Mouse (Mus musculus) MEL-GATA-1-ER (cell line): ENCODE results near the gene Zfp692.
"Not testable (repeated sequence)": the region's sequence is repeated elsewhere in the genome, so short reads cannot be mapped to it uniquely, and the experiment has no call there.

Experiments used
- DNase-seq: peaks from one replicate; pipeline ENCODE4 v3.0.0-alpha.2; 2012; ENCODE audit warnings: low read depth; ENCODE audit errors: extremely low read depth

Gene Zfp692

DNA sequence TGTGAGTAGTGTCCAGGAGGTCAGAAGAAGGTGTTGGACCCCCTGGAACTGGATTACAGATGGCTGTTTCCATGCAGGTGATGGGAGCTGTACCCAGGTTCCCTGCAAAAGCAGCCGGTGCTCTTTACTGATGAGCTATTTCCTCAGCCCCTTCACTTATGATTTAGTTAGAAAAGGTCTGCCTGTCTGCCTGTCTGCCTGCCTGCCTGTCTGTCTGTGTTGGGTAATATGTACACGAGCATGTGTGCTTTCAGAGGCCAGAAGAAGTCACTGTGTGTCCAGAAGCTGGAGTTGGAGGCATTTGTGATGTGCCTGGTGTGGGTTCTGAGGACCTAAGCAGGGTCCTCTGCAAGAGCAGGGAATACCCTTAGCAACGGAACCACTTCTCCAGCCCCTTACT lies 46.8 kb downstream of the Zfp692 start:
- no peak for DNase-seq

DNA sequence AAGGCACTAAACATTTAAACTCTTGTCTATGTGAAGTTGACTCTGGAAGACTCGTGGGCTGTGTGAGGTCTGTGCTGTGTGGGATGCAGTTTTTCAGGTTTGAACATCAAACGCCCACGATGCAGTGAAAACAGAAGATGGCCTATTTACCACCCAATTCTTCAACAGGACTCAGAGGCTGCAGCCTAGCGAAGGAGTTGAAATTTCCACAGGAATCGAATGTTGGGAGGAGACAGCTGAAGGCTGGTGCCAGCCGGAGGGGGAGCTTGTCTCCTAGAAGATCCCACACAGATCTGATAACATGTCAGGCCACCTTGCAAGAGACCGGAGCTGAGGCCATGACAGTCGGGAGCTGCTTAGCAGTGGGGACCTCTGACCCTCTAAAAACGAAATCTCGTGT lies 47.6 kb downstream of the Zfp692 start:
- no peak for DNase-seq

DNA sequence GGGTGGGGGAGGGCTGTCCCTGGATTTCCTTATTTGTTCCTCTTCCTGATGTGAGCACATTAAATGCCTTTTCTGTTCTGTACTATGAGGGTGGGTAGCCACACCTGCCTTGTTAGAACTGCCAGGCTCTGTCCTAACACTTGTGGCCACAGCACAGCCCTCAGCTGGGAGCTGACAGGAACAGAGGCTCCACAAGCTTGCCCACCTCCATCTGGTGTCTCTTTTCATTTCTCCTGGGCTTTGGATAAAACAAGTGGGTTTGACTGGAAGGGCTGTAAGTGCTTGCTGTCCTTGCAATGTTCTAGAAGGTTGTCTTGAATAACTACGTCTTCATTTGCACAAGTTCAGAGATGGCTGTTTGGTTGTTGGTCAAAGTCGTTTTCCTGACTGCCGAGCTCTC lies 48.1 kb downstream of the Zfp692 start:
- no peak for DNase-seq

DNA sequence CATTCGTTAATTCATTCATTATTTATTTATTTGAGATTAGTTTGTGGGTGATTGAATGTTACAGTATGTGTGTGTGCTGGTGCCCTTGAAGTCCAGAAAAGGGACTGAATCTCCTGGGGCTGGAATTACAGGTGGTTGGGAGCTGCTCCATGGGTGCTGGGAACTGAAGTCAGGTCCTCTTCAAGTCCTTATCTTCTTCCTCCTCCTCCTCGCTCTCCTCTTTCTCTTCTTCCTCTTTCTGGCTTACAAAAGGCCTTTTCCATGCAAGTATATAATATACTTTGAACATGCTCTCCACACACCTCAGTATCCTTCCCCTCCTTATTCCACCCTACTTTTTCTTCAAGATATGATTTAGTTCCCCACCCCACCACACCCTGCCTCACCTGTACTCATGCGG lies 50.2 kb downstream of the Zfp692 start:
- no peak for DNase-seq

DNA sequence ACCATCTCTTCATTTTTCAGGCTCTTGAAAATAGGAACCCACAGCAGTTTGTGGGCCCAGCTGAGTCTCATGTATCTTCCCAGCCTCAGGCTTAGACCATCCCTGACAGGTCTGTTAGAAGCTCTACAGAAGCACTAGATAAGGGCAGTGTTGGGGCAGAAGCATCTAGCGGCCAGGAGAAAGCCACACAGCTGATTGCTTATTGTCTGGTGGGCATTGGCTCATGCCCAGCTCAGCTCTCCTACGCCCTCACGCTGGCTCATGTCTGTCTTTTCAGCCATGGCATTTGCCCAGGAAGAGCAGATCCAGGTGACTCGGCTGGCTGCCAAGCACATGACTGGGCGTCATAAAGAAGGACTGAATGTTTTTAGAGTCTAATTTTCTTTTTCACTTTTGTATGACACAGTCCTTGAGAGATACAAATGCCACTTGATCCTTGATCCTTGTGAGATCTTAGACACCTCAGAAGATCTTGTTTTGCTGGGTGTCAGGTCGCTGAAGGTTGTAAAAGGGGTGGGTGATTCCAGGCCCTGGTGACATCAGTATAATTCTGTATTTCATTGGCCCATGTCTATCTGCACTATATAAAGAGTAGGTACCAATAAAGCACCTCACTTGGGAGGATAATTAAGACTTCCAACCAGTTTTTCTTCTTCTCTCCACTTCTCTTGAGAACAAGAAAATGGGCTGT lies 51.1 kb downstream of the Zfp692 start:
- no peak for DNase-seq

DNA sequence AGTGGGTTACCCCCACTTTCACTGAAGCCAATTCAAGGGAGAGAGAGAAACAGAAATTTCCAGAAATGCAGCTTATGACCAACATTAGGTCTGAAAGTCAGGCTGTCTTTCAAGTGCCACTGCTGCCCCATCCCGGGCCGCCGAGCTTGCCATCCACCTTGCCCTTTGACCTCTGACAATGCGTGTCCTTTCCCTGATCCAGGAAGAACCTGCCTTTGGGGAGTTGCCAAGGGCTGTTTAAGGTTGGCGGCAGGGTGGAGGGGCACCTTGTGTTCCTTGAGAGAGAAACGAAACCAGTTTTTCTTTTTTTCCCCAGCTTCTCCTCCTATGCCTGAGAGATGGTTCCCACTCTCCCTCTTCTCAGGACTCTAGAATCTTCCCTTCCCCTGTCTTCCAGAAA lies 55.7 kb downstream of the Zfp692 start:
- DNase-seq, result not testable (repeated sequence)
